Mouse (Mus musculus): ENCODE measurements around the gene Clec12b. TPM values are rescaled to one million over a fixed set of nuclear protein-coding genes. Genes with fewer than 3 reads are reported as not detected.

Gene Clec12b
- not detected for total RNA-seq (2023)

DNA sequence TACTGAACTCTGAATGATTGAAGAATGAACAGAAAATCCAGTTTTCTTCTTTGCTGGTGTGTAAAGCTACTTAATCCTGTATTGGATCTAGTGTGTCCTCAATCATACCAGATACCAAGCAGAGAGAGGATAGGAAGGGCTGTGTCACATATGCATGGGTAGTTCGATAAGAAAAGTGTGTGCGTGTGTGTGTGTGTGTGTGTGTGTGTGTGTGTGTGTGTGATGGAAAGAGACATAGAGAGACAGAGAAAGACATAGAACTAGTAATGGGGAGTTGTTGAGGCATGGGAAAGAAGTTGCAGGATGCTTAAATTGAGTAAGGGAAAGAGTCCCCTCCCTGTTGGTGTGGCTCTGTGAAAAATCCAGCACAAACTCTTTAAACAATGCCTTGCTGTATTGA, at the start of gene Clec12b:
TSS of gene Clec12b (minus strand) at position 101 of the 400 bp plus-strand sequence.

DNA sequence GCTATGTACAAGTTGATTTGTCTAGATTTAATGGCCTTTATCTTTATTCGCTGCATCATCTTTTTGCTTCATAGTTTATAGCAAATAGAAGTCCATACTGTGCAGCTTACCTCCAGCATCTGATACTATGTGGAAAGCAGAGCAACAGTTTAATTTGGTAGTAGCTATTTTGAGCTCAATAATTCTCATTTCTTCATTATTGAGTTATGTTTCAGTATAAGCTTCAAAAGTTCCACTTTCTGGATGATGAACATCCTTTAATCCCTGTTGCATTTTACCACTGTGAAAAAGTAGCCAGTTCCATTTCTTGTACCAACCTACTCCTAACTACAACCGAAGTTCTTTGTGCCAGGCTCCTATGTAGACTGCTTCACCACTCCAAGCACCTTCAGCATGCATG, 22.9 kb upstream of the Clec12b start, which contains the start of gene Clec9a:
TSS of gene Clec9a (plus strand) at position 301 of the 400 bp plus-strand sequence.

DNA sequence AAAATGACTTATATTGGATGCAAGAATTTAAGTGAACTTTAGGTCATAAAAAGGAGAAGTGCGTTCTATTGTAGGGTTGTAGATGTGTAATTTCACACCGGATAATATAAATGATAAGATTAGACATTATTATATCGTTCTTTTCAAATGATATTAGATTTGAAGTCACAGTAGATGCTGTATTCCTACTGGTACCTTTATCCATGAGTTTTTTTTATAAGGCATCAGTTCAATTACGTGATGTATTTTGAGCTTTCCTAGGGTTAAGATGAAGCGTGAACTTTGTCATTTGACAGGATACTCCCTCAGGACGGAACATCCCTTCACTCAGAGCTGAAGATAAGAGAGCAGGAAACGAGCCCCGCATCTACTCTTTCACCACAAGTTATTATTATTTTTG, 11.3 kb upstream of the Clec12b start, which contains the start of gene Clec1b:
TSS of gene Clec1b (plus strand) at position 301 of the 400 bp plus-strand sequence.

DNA sequence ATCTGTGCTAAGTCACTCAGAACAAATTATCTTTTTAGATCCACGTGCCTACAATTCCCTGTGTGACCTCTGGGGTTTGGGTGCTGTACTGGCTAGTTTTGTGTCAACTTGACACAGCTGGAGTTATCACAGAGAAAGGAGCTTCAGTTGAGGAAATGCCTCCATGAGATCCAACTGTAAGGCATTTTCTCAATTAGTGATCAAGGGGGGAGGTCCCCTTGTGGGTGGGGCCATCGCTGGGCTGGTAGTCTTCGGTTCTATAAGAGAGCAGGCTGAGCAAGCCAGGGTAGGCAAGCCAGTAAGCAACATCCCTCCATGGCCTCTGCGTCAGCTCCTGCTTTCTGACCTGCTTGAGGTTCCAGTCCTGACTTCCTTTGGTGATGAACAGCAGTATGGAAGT, 43.3 kb downstream of the Clec12b start, which contains the start of gene Clec12a:
TSS of gene Clec12a (plus strand) at position 301 of the 400 bp plus-strand sequence.

DNA sequence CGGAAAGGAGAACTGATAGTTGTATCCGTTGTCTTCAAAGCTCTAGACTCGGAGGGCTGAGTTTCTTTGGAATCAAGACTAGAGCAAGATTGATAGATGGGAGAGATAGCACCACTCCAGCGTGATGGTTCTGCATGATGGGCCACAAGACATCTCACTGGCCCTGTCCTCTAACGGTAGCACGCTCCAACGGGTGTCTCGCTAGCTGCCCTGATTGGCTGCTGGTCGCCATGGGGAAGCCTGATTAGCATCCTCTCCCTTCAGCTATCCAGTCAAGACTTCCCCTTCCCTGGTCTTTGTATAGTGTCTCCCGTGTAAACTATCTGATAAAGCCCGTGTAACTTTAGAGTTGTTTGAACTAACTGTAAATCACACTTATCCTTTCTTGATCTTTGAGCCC, 54.1 kb downstream of the Clec12b start, which contains the start of gene 4922502D21Rik:
TSS of gene 4922502D21Rik (minus strand) at position 187 of the 400 bp plus-strand sequence.

Other genes starting within 250 kb of the Clec12b start
- 160 TPM for gene Clec2d, start 205.3 kb downstream of the Clec12b start, total RNA-seq (2023)
- gene Cd69, start 110.4 kb downstream of the Clec12b start, total RNA-seq (2023): 979 TPM
- gene 4922502D21Rik, start 54.1 kb downstream of the Clec12b start, total RNA-seq (2023): not detected
- gene Clec12a, start 43.2 kb downstream of the Clec12b start, total RNA-seq (2023): 1.5 TPM
- gene Clec1b, start 11.4 kb upstream of the Clec12b start, total RNA-seq (2023): not detected
- gene Clec9a, start 23.0 kb upstream of the Clec12b start, total RNA-seq (2023): 1.8 TPM
- gene Clec1a, start 66.1 kb upstream of the Clec12b start, total RNA-seq (2023): not detected
- gene Olr1, start 121.3 kb upstream of the Clec12b start, total RNA-seq (2023): not detected
- not detected for gene Tmem52b, start 126.7 kb upstream of the Clec12b start, total RNA-seq (2023)
- 14.5 TPM for gene Gabarapl1, start 147.3 kb upstream of the Clec12b start, total RNA-seq (2023)
- 0.77 TPM for gene Klre1, start 192.0 kb upstream of the Clec12b start, total RNA-seq (2023)
- 205 TPM for gene Klrd1, start 205.9 kb upstream of the Clec12b start, total RNA-seq (2023)
- 2.4 TPM for gene Klrk1, start 238.0 kb upstream of the Clec12b start, total RNA-seq (2023)

All from CD8-positive naive resting alpha-beta T cell, adult 57 days (primary cell).